Mouse (Mus musculus): Measurements from ENCODE around the gene Lenep. TPM values are rescaled to one million over a fixed set of nuclear protein-coding genes. Genes with fewer than 3 reads are reported as not detected.

The Lenep gene
- total and polyA plus RNA-seq, 3 experiments: not detected

DNA sequence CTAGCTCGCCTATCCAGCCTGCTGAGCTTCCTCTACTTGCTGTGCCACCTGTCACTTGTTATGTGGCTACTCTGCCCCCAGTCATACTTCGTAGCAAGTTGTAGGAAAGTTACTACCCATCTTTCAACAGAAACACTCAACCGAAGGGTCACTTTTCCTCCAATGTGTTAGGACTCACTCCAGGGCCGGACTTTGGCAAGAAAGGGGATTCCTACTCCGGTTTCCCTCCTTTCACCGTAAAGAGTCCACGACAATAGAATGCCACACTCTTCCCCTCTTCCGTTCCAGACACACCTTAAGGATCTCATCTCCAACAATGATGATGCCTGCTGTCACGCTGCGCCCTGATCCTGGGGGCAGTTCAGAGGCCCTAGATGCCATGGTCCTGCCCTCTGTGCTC lies 8.3 kb upstream of the Lenep start:
- Histone ChIP-seq H3K79me2 (ENCODE audit: control insufficient read depth, insufficient read depth, low read length, poor library complexity) (peaks cover 12% of the 10 kb centered on the region), H3K9me3 (replicated peaks; ENCODE audit: insufficient read depth, low read length) (no peaks in the 10 kb centered on the region), H3K4me3 (ENCODE audit: control insufficient read depth in 1 of 2, insufficient read depth in 1 of 2, low read depth in 2 of 2, low read length in 2 of 2) (peak overlapping the region; percentile 52 to 92), H3K4me1 (ENCODE audit: control insufficient read depth in 1 of 2, insufficient read depth in 2 of 2, low read length in 2 of 2) (peaks cover 0 to 8% of the 10 kb centered on the region in 2 experiments; a peak in 2 of 4 replicates), H3K9ac (ENCODE audit: control insufficient read depth, low read depth, low read length, poor library complexity, severe bottlenecking) (peak overlapping the region; percentile 89), H3K27ac (ENCODE audit: control insufficient read depth, low read depth, low read length) (peak overlapping the region; percentile 82; the same call in 1 of the 2 replicates), H3K27me3 (ENCODE audit: control insufficient read depth in 1 of 2, insufficient read depth in 2 of 2, low read length in 2 of 2) (no peaks in the 10 kb centered on the region), H3K36me3 (ENCODE audit: control insufficient read depth in 1 of 2, insufficient read depth in 2 of 2, low read length in 2 of 2) (peaks cover 4 to 14% of the 10 kb centered on the region in 2 experiments; a peak in 3 of 4 replicates)
- TF ChIP-seq ZC3H11A (IDR thresholded peaks at IDR 0.05; ENCODE audit: low read depth, low read length): no peak
- TF ChIP-seq SMC3 (IDR thresholded peaks at IDR 0.05; ENCODE audit: low read depth, low read length): no peak
- TF ChIP-seq ZNF384 (IDR thresholded peaks at IDR 0.05; ENCODE audit: low read depth, low read length): no peak
- TF ChIP-seq BHLHE40 (IDR thresholded peaks at IDR 0.05; ENCODE audit: borderline replicate concordance, low read depth, low read length): no peak
- TF ChIP-seq MXI1 (IDR thresholded peaks at IDR 0.05; ENCODE audit: low read depth, low read length): no peak
- TF ChIP-seq MAX (IDR thresholded peaks at IDR 0.05; ENCODE audit: low read length): no peak
- no peak for TF ChIP-seq ZKSCAN1 (IDR thresholded peaks at IDR 0.05; ENCODE audit: low read depth, low read length)
- TF ChIP-seq TBP (IDR thresholded peaks at IDR 0.05; ENCODE audit: low read depth, low read length): no peak
- no peak for TF ChIP-seq USF2 (IDR thresholded peaks at IDR 0.05; ENCODE audit: borderline replicate concordance in 1 of 2, insufficient read depth in 1 of 2, low read depth in 1 of 2, low read length in 2 of 2)
- TF ChIP-seq POLR2AphosphoS2 (IDR thresholded peaks at IDR 0.05; ENCODE audit: low read length): no peak; the same call in 1 of the 2 replicates
- TF ChIP-seq MAZ (IDR thresholded peaks at IDR 0.05; ENCODE audit: low read depth, low read length): no peak
- no peak for DNase-seq (ENCODE audit: low read depth, low spot score)

GRCm38 (mm10) chr3:89409701-89410100 lies 7.1 kb upstream of the Lenep start:
- Histone ChIP-seq H3K27ac (ENCODE audit: control insufficient read depth, low read depth, low read length) (no peak overlapping the region), H3K9me3 (replicated peaks; ENCODE audit: insufficient read depth, low read length) (no peaks in the 10 kb centered on the region), H3K9ac (ENCODE audit: control insufficient read depth, low read depth, low read length, poor library complexity, severe bottlenecking) (no peak overlapping the region), H3K36me3 (ENCODE audit: control insufficient read depth in 1 of 2, insufficient read depth in 2 of 2, low read length in 2 of 2) (peaks cover 7 to 14% of the 10 kb centered on the region in 2 experiments), H3K27me3 (ENCODE audit: control insufficient read depth in 1 of 2, insufficient read depth in 2 of 2, low read length in 2 of 2) (no peaks in the 10 kb centered on the region), H3K4me3 (ENCODE audit: control insufficient read depth in 1 of 2, insufficient read depth in 1 of 2, low read depth in 2 of 2, low read length in 2 of 2) (no peak overlapping the region), H3K79me2 (ENCODE audit: control insufficient read depth, insufficient read depth, low read length, poor library complexity) (peaks cover 10% of the 10 kb centered on the region), H3K4me1 (ENCODE audit: control insufficient read depth in 1 of 2, insufficient read depth in 2 of 2, low read length in 2 of 2) (peaks cover 0 to 8% of the 10 kb centered on the region in 2 experiments; a peak in 2 of 4 replicates)
- no peak for DNase-seq (ENCODE audit: low read depth, low spot score)
- TF ChIP-seq TBP (IDR thresholded peaks at IDR 0.05; ENCODE audit: low read depth, low read length) (no peak), MEF2A (IDR thresholded peaks at IDR 0.05; ENCODE audit: extremely low read depth, insufficient replicate concordance, low read depth, low read length, poor library complexity, severe bottlenecking) (no peak), ETS1 (IDR thresholded peaks at IDR 0.05; ENCODE audit: low read depth, low read length) (no peak), GATA1 (IDR thresholded peaks at IDR 0.05; ENCODE audit: low read depth, low read length) (no peak), MAFK (IDR thresholded peaks at IDR 0.05; ENCODE audit: borderline replicate concordance, low read depth, low read length) (no peak), ZMIZ1 (IDR thresholded peaks at IDR 0.05; ENCODE audit: low read depth, low read length) (no peak), SMC3 (IDR thresholded peaks at IDR 0.05; ENCODE audit: low read depth, low read length) (no peak)
